Mouse (Mus musculus): ENCODE data around the gene Mkln1. TPM values are rescaled to one million over a fixed set of nuclear protein-coding genes. Genes with fewer than 3 reads are reported as not detected.
"Not testable (repeated sequence)": the region's sequence is repeated elsewhere in the genome, so short reads cannot be mapped to it uniquely, and the experiment has no call there.

Mkln1 gene
- total and polyA plus RNA-seq, 2 experiments = 67.0 to 120 TPM

DNA sequence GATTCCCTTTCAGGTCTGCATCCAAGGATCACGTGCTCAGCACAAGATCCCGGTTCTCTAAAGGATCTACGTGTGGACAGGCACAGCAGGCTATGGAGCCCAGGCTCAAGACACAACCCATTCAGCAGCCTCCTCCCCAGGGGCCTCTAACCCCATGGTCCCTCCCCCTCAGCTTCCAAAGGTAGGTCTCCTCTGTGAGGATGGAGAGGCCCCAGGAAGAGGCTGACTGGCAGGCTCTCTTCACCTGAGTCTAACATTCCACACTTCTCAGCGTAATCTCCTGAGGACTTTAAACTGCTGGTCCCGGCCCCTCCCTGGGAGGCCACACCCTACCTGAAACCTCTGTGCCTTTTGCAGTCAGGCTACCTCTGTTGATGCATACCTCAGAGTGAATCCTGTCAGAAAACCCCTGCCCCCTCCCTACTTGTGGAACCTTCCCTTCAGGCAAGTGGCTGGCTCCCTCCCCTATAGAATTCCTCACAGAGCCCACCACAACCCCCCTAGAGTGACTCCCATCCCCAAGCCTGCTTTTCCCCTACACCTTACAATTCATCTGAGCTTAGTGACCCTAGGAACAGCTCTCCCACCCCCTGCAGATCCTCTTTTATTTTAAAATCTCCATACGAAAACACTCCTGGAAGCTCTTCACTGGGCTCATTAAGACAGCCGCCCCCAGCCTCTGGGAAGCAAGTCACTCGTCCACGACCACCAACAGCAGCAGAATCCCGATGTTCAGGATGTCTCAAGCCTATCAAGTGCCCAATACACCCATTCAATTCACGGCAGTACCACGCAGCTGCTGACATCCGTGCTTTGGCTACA, 161.8 kb downstream of the Mkln1 start:
- no peak for TF ChIP-seq POLR2A (IDR thresholded peaks at IDR 0.05; ENCODE audit: extremely low read depth, insufficient read depth, low read length)
- TF ChIP-seq CTCF (IDR thresholded peaks at IDR 0.05; ENCODE audit: low read depth, low read length) = no peak

DNA sequence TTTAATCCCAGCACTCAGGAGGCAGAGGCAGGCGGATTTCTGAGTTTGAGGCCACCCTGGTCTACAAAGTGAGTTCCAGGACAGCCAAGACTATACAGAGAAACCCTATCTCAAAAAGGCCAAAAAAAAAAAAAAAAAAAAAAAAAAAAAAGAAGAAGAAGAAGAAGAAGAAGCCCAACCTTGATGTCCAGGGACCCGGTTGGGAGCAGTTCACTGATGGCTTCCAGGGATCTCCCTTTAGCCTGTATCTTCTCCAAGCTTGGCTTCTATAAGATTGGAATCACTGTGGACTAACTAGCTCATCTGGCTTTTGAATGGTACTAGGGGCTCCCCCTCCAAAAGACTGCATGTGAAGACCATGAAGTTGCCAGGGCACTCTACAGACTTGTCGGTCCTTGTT, 163.4 kb downstream of the Mkln1 start:
- not testable (repeated sequence) for H3K79me2 ChIP-seq (ENCODE audit: control insufficient read depth, insufficient read depth, low read length); H3K36me3 ChIP-seq (ENCODE audit: control insufficient read depth, insufficient read depth, low read length); H3K27ac ChIP-seq (replicated peaks; ENCODE audit: insufficient read depth, low read depth, low read length); H3K9ac ChIP-seq (ENCODE audit: low read depth, low read length); DNase-seq (ENCODE audit: extremely low read depth, low read depth, low spot score); H3K4me3 ChIP-seq (ENCODE audit: insufficient read depth, low read depth, low read length); H3K4me1 ChIP-seq (ENCODE audit: control insufficient read depth, insufficient read depth, low read length)
- peaks cover 11% of the 10 kb centered on the region; the same call in 1 of the 2 replicates for H3K27me3 ChIP-seq (ENCODE audit: control insufficient read depth, insufficient read depth, low read length)
- WGBS = 45% methylated on average over 3 of the region's 3 CpGs

More for the DNA sequence above, 161.8 kb downstream of the Mkln1 start:
- peaks cover 11% of the 10 kb centered on the region; the same call in 1 of the 2 replicates for H3K27me3 ChIP-seq (ENCODE audit: control insufficient read depth, insufficient read depth, low read length)
- H3K36me3 ChIP-seq (ENCODE audit: control insufficient read depth, insufficient read depth, low read length) = no peaks in the 10 kb centered on the region
- H3K9ac ChIP-seq (ENCODE audit: low read depth, low read length) = no peak overlapping the region
- WGBS = 42% methylated on average over 13 of the region's 13 CpGs
- H3K79me2 ChIP-seq (ENCODE audit: control insufficient read depth, insufficient read depth, low read length) = no peaks in the 10 kb centered on the region
- 0 out of 2 replicates have a peak, but pooled peaks cover 4% of the 10 kb centered on the region for H3K4me1 ChIP-seq (ENCODE audit: control insufficient read depth, insufficient read depth, low read length)
- H3K27ac ChIP-seq (replicated peaks; ENCODE audit: insufficient read depth, low read depth, low read length) = no peak overlapping the region
- H3K4me3 ChIP-seq (ENCODE audit: insufficient read depth, low read depth, low read length) = no peak overlapping the region
- no peak for DNase-seq (ENCODE audit: extremely low read depth, low read depth, low spot score)

DNA sequence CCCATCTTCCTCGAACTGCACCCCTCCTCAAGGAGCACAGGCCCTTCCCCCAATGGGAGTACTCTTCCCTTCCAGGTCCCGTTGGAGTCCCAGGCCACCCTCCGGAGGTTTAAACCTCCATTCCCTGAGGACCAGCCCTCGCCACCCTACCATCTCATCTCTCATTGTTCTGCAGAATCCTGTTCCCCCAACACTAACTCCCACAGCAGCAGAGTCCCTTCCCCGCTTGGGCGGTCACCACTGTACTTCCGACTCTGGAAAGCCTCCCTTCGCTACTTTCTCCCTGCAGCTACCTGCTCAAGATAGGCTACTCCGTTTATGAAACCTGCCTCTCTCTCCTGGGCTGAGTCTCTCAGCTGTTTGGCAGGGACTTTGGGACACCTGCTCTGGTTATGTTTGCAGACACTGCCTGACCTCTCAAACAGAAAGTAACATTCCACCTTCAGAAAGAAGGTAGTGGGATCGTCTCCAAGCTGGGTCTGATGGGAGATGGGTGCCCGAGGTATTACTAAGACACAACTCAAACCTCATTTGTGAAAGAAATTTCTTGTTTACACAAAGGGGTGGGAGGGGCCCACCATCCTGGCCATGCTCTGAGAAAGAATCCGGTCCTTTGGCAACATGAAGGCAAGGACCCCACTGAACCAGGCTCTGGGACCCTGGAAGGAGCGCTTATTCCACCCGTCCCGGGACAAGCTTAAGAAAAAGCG, 164.0 kb downstream of the Mkln1 start:
- peak overlapping the region; percentile 55; the same call in 1 of the 2 replicates for H3K4me3 ChIP-seq (ENCODE audit: insufficient read depth, low read depth, low read length)
- 12% methylated on average over 16 of the region's 16 CpGs for WGBS
- H3K4me1 ChIP-seq (ENCODE audit: control insufficient read depth, insufficient read depth, low read length) = 0 out of 2 replicates have a peak, but pooled peaks cover 4% of the 10 kb centered on the region
- no peak for DNase-seq (ENCODE audit: extremely low read depth, low read depth, low spot score)
- H3K79me2 ChIP-seq (ENCODE audit: control insufficient read depth, insufficient read depth, low read length) = no peaks in the 10 kb centered on the region
- peak overlapping the region; percentile 19; the same call in 1 of the 2 replicates for H3K9ac ChIP-seq (ENCODE audit: low read depth, low read length)
- no peak for TF ChIP-seq POLR2A (IDR thresholded peaks at IDR 0.05; ENCODE audit: extremely low read depth, insufficient read depth, low read length)
- no peak for TF ChIP-seq CTCF (IDR thresholded peaks at IDR 0.05; ENCODE audit: low read depth, low read length)
- peaks cover 11% of the 10 kb centered on the region; the same call in 1 of the 2 replicates for H3K27me3 ChIP-seq (ENCODE audit: control insufficient read depth, insufficient read depth, low read length)
- no peak overlapping the region for H3K27ac ChIP-seq (replicated peaks; ENCODE audit: insufficient read depth, low read depth, low read length)
- H3K36me3 ChIP-seq (ENCODE audit: control insufficient read depth, insufficient read depth, low read length) = no peaks in the 10 kb centered on the region

DNA sequence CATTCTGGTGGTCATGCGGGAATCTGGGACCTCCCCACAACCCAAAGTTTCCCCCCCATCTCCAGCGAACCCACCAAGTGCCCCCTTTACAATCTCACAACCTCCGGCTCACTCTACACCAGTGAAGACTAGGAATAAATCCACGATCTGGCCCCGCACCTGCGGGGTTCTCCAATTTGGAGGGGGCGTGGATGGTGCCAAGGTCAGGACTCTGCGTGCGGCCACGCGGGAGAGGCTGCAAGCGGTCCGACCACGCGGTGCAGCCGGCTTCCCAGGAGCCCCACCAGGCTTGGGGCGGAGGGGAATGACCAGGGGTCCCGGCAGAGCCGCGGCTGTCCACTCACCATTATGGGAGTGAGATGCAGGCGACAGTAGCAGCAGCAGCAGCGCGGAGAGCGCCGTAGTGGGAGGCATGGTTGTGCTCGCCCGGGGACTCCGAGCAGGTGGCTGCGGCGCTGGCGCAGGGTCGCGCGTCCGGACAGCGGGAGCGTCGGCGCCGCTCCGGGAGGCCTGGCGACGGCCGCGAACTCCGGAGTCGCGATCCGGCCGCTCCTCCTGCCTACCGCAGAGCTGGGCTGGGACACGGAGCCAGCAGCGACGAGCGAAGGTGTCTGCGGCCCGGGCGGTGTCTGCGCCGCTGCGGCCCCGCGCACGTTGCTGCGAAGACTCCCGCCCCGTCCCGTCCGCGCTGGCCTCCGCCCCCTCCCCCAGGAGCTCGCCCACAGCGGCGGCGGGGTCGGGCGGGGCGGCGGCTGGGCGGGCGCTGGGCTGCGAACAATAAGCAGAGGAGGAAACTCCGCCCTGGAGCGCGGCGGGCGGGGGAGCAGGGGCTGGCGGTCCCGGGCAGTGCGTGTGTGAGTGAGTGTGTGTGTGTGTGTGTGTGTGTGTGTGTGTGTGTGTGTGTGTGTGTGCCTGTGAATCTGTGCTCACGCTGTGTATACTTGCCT, 165.0 kb downstream of the Mkln1 start, which contains the start of gene Podxl:
Podxl (minus strand) TSS at position 747 of the 947 bp plus-strand sequence.
- peak within 1 kb of the TSS; percentile 55 for H3K4me3 ChIP-seq (ENCODE audit: insufficient read depth, low read depth, low read length)
- WGBS = 1% methylated on average over 90 of the region's 91 CpGs
- 0 out of 2 replicates have a peak, but pooled peaks cover 4% of the 10 kb centered on the region for H3K4me1 ChIP-seq (ENCODE audit: control insufficient read depth, insufficient read depth, low read length)
- no peaks in the 10 kb centered on the region for H3K36me3 ChIP-seq (ENCODE audit: control insufficient read depth, insufficient read depth, low read length)
- TF ChIP-seq POLR2A (IDR thresholded peaks at IDR 0.05; ENCODE audit: extremely low read depth, insufficient read depth, low read length) = no peak
- TF ChIP-seq CTCF (IDR thresholded peaks at IDR 0.05; ENCODE audit: low read depth, low read length) = no peak
- peak within 1 kb of the TSS; percentile 63 for H3K9ac ChIP-seq (ENCODE audit: low read depth, low read length)
- no peak for DNase-seq (ENCODE audit: extremely low read depth, low read depth, low spot score)
- no peaks in the 10 kb centered on the region for H3K79me2 ChIP-seq (ENCODE audit: control insufficient read depth, insufficient read depth, low read length)
- no peak within 1 kb of the TSS for H3K27ac ChIP-seq (replicated peaks; ENCODE audit: insufficient read depth, low read depth, low read length)
- peaks cover 11% of the 10 kb centered on the region; the same call in 1 of the 2 replicates for H3K27me3 ChIP-seq (ENCODE audit: control insufficient read depth, insufficient read depth, low read length)

- WGBS = 2% methylated on average over 15 of the region's 18 CpGs
- 0 out of 2 replicates have a peak, but pooled peaks cover 4% of the 10 kb centered on the region for H3K4me1 ChIP-seq (ENCODE audit: control insufficient read depth, insufficient read depth, low read length)
- H3K79me2 ChIP-seq (ENCODE audit: control insufficient read depth, insufficient read depth, low read length) = no peaks in the 10 kb centered on the region
- no peaks in the 10 kb centered on the region for H3K36me3 ChIP-seq (ENCODE audit: control insufficient read depth, insufficient read depth, low read length)
- TF ChIP-seq POLR2A (IDR thresholded peaks at IDR 0.05; ENCODE audit: extremely low read depth, insufficient read depth, low read length) (no peak), CTCF (IDR thresholded peaks at IDR 0.05; ENCODE audit: low read depth, low read length) (no peak)
- H3K27me3 ChIP-seq (ENCODE audit: control insufficient read depth, insufficient read depth, low read length) = peaks cover 11% of the 10 kb centered on the region; the same call in 1 of the 2 replicates
- H3K27ac ChIP-seq (replicated peaks; ENCODE audit: insufficient read depth, low read depth, low read length) = no peak overlapping the region
- H3K4me3 ChIP-seq (ENCODE audit: insufficient read depth, low read depth, low read length) = peak overlapping the region; percentile 55
- H3K9ac ChIP-seq (ENCODE audit: low read depth, low read length) = peak overlapping the region; percentile 34
- DNase-seq (ENCODE audit: extremely low read depth, low read depth, low spot score) = no peak
Measured at GRCm38 (mm10) chr6:31564182-31564531, 165.6 kb downstream of the Mkln1 start.

Data from liver, adult 2 months (tissue).